Mouse (Mus musculus): Measurements from ENCODE around the gene Lins1.

Lins1 gene

GRCm38 (mm10) chr7:66729232-66729631 is 39.5 kb downstream of the Lins1 start:
- DNase-seq (ENCODE audit: low spot score in 2 of 2): no peak

- no peak for DNase-seq (ENCODE audit: low spot score in 2 of 2)
Measured at GRCm38 (mm10) chr7:66733431-66733830, 43.7 kb downstream of the Lins1 start.

- no peak for DNase-seq (ENCODE audit: low spot score in 2 of 2)
Measured at GRCm38 (mm10) chr7:66733882-66734281, 44.2 kb downstream of the Lins1 start.

GRCm38 (mm10) chr7:66734466-66734865 is 44.8 kb downstream of the Lins1 start:
- no peak for DNase-seq (ENCODE audit: low spot score in 2 of 2)

GRCm38 (mm10) chr7:66734993-66735392 is 45.3 kb downstream of the Lins1 start:
- DNase-seq (ENCODE audit: low spot score in 2 of 2): no peak

GRCm38 (mm10) chr7:66737418-66737817 is 47.7 kb downstream of the Lins1 start:
- DNase-seq (ENCODE audit: low spot score in 2 of 2): no peak

GRCm38 (mm10) chr7:66741008-66741407 is 51.3 kb downstream of the Lins1 start:
- DNase-seq (ENCODE audit: low spot score in 2 of 2): no peak

- DNase-seq (ENCODE audit: low spot score in 2 of 2): no peak
Measured at GRCm38 (mm10) chr7:66741412-66741811, 51.7 kb downstream of the Lins1 start.

- no peak for DNase-seq (ENCODE audit: low spot score in 2 of 2)
Measured at GRCm38 (mm10) chr7:66743377-66743781, 53.7 kb downstream of the Lins1 start, which contains the start of gene Cers3. Cers3 (plus strand) TSS chr7:66743504.

GRCm38 (mm10) chr7:66746972-66747371 is 57.3 kb downstream of the Lins1 start:
- DNase-seq (ENCODE audit: low spot score in 2 of 2): no peak

GRCm38 (mm10) chr7:66749998-66750397 is 60.3 kb downstream of the Lins1 start:
- no peak for DNase-seq (ENCODE audit: low spot score in 2 of 2)

- no peak for DNase-seq (ENCODE audit: low spot score in 2 of 2)
Measured at GRCm38 (mm10) chr7:66753816-66754215, 64.1 kb downstream of the Lins1 start.

GRCm38 (mm10) chr7:66755611-66756010 is 65.9 kb downstream of the Lins1 start:
- DNase-seq (ENCODE audit: low spot score in 2 of 2): no peak
